Mouse (Mus musculus): ENCODE data around the gene Myo9b. TPM values are rescaled to one million over a fixed set of nuclear protein-coding genes. Genes with fewer than 3 reads are reported as not detected.

Myo9b gene
- polyA plus RNA-seq, 1 experiment from 2014 or later: 5.1 TPM

- Histone ChIP-seq H3K4me3 (ENCODE audit: low read depth, low read length) (no peak overlapping the region), H3K4me2 (ENCODE audit: low read depth, low read length) (no peak overlapping the region), H3K9ac (replicated peaks) (no peak overlapping the region), H3K27ac (ENCODE audit: low read depth) (no peak overlapping the region), H3K27me3 (ENCODE audit: insufficient read depth, low read length) (no peaks in the 10 kb centered on the region), H3K9me3 (ENCODE audit: low read length) (no peaks in the 10 kb centered on the region), H3K36me3 (replicated peaks; ENCODE audit: insufficient read depth, low read length) (peaks cover 42% of the 10 kb centered on the region), H3K4me1 (ENCODE audit: insufficient read depth) (peaks cover 30% of the 10 kb centered on the region)
- ATAC-seq (no peak), DNase-seq (no peak)
- TF ChIP-seq EP300 (IDR thresholded peaks at IDR 0.05; ENCODE audit: low read depth) (no peak), CTCF (IDR thresholded peaks at IDR 0.05; ENCODE audit: low read depth) (0 out of 2 replicates have a peak, but pooled peaks have one; percentile 5)
- WGBS (ENCODE audit: insufficient replicate concordance): 87% methylated on average over 3 of the region's 3 CpGs
Observed at GRCm38 (mm10) chr8:71373000-71373399, 100.5 kb downstream of the Myo9b start.

- DNase-seq (peak; percentile 40), ATAC-seq (no peak)
- Histone ChIP-seq H3K9ac (replicated peaks) (no peak overlapping the region), H3K4me3 (ENCODE audit: low read depth, low read length) (no peak overlapping the region), H3K36me3 (replicated peaks; ENCODE audit: insufficient read depth, low read length) (peaks cover 32% of the 10 kb centered on the region), H3K27ac (ENCODE audit: low read depth) (no peak overlapping the region), H3K9me3 (ENCODE audit: low read length) (no peaks in the 10 kb centered on the region), H3K4me1 (ENCODE audit: insufficient read depth) (peaks cover 33% of the 10 kb centered on the region), H3K27me3 (ENCODE audit: insufficient read depth, low read length) (no peaks in the 10 kb centered on the region; the same call in 1 of the 2 replicates), H3K4me2 (ENCODE audit: low read depth, low read length) (no peak overlapping the region)
- TF ChIP-seq CTCF (IDR thresholded peaks at IDR 0.05; ENCODE audit: low read depth) (no peak), EP300 (IDR thresholded peaks at IDR 0.05; ENCODE audit: low read depth) (no peak)
- WGBS (ENCODE audit: insufficient replicate concordance): 73% methylated on average over 17 of the region's 17 CpGs
Observed at GRCm38 (mm10) chr8:71374616-71375206, 102.2 kb downstream of the Myo9b start.

GRCm38 (mm10) chr8:71375581-71376422 is 103.3 kb downstream of the Myo9b start:
- TF ChIP-seq EP300 (IDR thresholded peaks at IDR 0.05; ENCODE audit: low read depth) (no peak), CTCF (IDR thresholded peaks at IDR 0.05; ENCODE audit: low read depth) (0 out of 2 replicates have a peak, but pooled peaks have one; percentile 21)
- H3K4me2 ChIP-seq (ENCODE audit: low read depth, low read length): peak overlapping the region; percentile 65
- H3K9ac ChIP-seq (replicated peaks): 0 out of 2 replicates have a peak overlapping the region, but pooled peaks have one; percentile 21
- 26% methylated on average over 61 of the region's 74 CpGs for WGBS (ENCODE audit: insufficient replicate concordance)
- H3K36me3 ChIP-seq (replicated peaks; ENCODE audit: insufficient read depth, low read length): peaks cover 30% of the 10 kb centered on the region
- peak; percentile 43 for ATAC-seq
- H3K4me1 ChIP-seq (ENCODE audit: insufficient read depth): peaks cover 28% of the 10 kb centered on the region
- no peak overlapping the region for H3K27ac ChIP-seq (ENCODE audit: low read depth)
- peaks cover 9% of the 10 kb centered on the region for H3K27me3 ChIP-seq (ENCODE audit: insufficient read depth, low read length)
- peak; percentile 88 for DNase-seq
- no peaks in the 10 kb centered on the region for H3K9me3 ChIP-seq (ENCODE audit: low read length)
- peak overlapping the region; percentile 15 for H3K4me3 ChIP-seq (ENCODE audit: low read depth, low read length)

- no peak for DNase-seq
- peaks cover 30% of the 10 kb centered on the region for H3K36me3 ChIP-seq (replicated peaks; ENCODE audit: insufficient read depth, low read length)
- peak overlapping the region; percentile 65; the same call in 1 of the 2 replicates for H3K4me2 ChIP-seq (ENCODE audit: low read depth, low read length)
- no peak overlapping the region for H3K9ac ChIP-seq (replicated peaks)
- ATAC-seq: no peak
- WGBS (ENCODE audit: insufficient replicate concordance): 65% methylated on average over 8 of the region's 8 CpGs
- no peak for TF ChIP-seq CTCF (IDR thresholded peaks at IDR 0.05; ENCODE audit: low read depth)
- no peaks in the 10 kb centered on the region for H3K9me3 ChIP-seq (ENCODE audit: low read length)
- peaks cover 16% of the 10 kb centered on the region for H3K27me3 ChIP-seq (ENCODE audit: insufficient read depth, low read length)
- no peak overlapping the region for H3K27ac ChIP-seq (ENCODE audit: low read depth)
- no peak overlapping the region for H3K4me3 ChIP-seq (ENCODE audit: low read depth, low read length)
- peaks cover 28% of the 10 kb centered on the region for H3K4me1 ChIP-seq (ENCODE audit: insufficient read depth)
Observed at GRCm38 (mm10) chr8:71376423-71377030, 104.0 kb downstream of the Myo9b start.

GRCm38 (mm10) chr8:71379008-71379407 is 106.5 kb downstream of the Myo9b start:
- H3K9ac ChIP-seq (replicated peaks): no peak overlapping the region
- ATAC-seq (no peak), DNase-seq (no peak)
- no peak for TF ChIP-seq EP300 (IDR thresholded peaks at IDR 0.05; ENCODE audit: low read depth)
- no peak for TF ChIP-seq CTCF (IDR thresholded peaks at IDR 0.05; ENCODE audit: low read depth)
- 63% methylated on average over 4 of the region's 4 CpGs for WGBS (ENCODE audit: insufficient replicate concordance)
- H3K4me1 ChIP-seq (ENCODE audit: insufficient read depth): peaks cover 39% of the 10 kb centered on the region
- no peak overlapping the region for H3K4me3 ChIP-seq (ENCODE audit: low read depth, low read length)
- H3K4me2 ChIP-seq (ENCODE audit: low read depth, low read length): peak overlapping the region; percentile 92
- H3K36me3 ChIP-seq (replicated peaks; ENCODE audit: insufficient read depth, low read length): peaks cover 17% of the 10 kb centered on the region; the same call in 1 of the 2 replicates
- 0 out of 2 replicates have a peak overlapping the region, but pooled peaks have one; percentile 22 for H3K27ac ChIP-seq (ENCODE audit: low read depth)
- H3K27me3 ChIP-seq (ENCODE audit: insufficient read depth, low read length): peaks cover 16% of the 10 kb centered on the region
- no peaks in the 10 kb centered on the region for H3K9me3 ChIP-seq (ENCODE audit: low read length)

Data from liver, postnatal 0 days (tissue).